Mouse (Mus musculus): ENCODE results near the gene Spr. TPM values are rescaled to one million over a fixed set of nuclear protein-coding genes. Genes with fewer than 3 reads are reported as not detected.
"Not testable (repeated sequence)": the region's sequence is repeated elsewhere in the genome, so short reads cannot be mapped to it uniquely, and the experiment has no call there.

Gene Spr
- polyA plus RNA-seq, 1 experiment from 2014 or later: 46.8 TPM

DNA sequence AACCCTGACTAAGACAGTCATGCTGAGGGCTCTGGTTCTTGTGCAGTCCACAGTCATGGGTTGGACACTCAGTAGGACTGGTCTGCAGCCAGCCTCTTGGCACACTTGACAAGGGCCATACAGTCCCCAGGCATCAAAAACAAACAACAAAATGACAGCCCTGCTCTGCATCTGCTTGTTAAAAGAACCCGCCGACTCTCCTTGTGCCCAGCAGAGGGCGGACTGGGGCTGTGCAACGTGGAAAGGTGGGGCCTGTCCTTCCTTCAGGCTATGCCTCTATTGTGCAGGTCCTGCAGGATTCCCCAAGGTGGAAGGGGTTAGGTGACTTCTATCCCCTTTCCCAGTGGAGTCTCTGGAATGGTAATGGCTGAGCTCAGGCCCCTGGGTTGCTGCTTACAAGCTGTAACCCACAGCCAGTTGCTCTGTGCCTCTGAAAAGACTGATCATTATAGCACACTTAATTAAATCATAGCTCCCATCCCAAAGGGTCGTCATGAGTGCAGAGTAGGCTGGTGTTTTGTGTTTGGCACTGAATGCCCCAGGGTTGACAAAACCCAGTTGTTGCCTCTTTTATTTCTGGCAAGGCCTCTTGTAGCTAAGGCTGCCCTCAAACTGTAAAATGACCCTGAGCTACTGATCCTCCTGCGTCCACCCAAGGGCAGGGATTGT, 21.7 kb upstream of the Spr start:
- 21% methylated on average over 6 of the region's 6 CpGs for WGBS
- not testable (repeated sequence) for H3K27me3 ChIP-seq (ENCODE audit: control insufficient read depth, insufficient read depth, low read length); H3K9me3 ChIP-seq (ENCODE audit: control insufficient read depth, low read length); H3K4me2 ChIP-seq (ENCODE audit: low read depth); ATAC-seq (ENCODE audit: insufficient read depth, low FRiP score, low TSS enrichment); H3K4me1 ChIP-seq (ENCODE audit: control insufficient read depth, insufficient read depth, low read length); H3K4me3 ChIP-seq (ENCODE audit: low read depth, low read length); H3K36me3 ChIP-seq (ENCODE audit: control insufficient read depth, insufficient read depth, low read length); H3K9ac ChIP-seq (ENCODE audit: low read length); H3K27ac ChIP-seq (ENCODE audit: low read depth, low read length)
- DNase-seq (ENCODE audit: low spot score): peak; percentile 64

DNA sequence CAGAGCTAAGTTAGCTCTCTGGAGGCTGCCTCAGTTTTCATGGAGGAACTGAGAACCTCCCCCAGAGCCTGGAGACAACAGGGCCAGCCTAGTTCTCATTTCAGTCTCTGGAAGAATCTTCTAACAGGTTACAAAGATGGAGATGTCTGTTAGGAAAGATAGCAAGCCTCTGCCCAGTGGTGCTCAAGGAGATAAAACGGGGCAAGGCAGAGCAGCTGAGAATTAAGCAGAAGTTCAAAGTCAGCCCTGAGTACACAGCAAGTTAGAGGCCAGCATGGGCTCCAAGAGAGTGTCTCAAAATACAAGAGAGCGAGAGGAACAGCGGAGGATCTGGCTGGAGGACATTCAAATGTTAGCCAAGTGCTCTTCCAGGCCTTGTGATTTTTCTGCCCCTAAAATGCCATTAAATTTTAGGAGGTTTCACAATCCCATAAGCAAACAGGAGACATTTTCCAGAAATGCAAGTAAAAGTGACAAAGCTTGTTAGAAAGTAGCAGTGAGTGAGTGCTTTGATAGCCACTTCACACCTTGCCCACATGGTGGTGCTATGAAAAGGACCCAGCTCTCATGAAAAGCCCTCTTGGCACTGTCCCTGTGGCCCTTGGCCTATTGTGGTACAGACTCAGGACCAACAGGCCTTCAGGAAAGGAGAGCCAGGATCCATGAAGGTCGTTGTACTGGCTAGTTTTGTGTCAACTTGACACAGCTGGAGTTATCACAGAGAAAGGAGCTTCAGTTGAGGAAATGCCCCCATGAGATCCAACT, 20.7 kb upstream of the Spr start:
- H3K4me2 ChIP-seq (ENCODE audit: low read depth); H3K27me3 ChIP-seq (ENCODE audit: control insufficient read depth, insufficient read depth, low read length); H3K4me3 ChIP-seq (ENCODE audit: low read depth, low read length); H3K4me1 ChIP-seq (ENCODE audit: control insufficient read depth, insufficient read depth, low read length); H3K9me3 ChIP-seq (ENCODE audit: control insufficient read depth, low read length); DNase-seq (ENCODE audit: low spot score); H3K9ac ChIP-seq (ENCODE audit: low read length); ATAC-seq (ENCODE audit: insufficient read depth, low FRiP score, low TSS enrichment); H3K27ac ChIP-seq (ENCODE audit: low read depth, low read length); H3K36me3 ChIP-seq (ENCODE audit: control insufficient read depth, insufficient read depth, low read length): not testable (repeated sequence)
- WGBS: 73% methylated on average over 4 of the region's 4 CpGs

DNA sequence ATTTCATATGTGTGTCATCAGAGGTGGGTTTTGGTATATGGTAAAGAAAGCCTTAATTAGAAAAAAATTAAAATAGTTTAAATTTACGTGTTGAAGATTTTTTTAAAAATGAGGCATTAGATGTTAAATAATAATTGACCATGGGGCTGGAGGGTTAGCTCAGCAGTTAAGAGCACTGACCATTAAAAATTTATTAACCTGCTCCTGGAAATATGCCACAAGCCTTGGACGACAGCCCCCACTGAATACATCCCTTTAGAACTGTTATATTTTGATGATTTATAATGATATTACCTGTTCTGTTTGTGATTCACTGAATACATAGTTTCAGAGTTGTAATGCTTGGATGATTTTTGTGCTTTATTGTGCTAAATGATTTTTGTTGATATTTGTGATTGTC, 19.0 kb upstream of the Spr start:
- not testable (repeated sequence) for H3K9me3 ChIP-seq (ENCODE audit: control insufficient read depth, low read length)

DNA sequence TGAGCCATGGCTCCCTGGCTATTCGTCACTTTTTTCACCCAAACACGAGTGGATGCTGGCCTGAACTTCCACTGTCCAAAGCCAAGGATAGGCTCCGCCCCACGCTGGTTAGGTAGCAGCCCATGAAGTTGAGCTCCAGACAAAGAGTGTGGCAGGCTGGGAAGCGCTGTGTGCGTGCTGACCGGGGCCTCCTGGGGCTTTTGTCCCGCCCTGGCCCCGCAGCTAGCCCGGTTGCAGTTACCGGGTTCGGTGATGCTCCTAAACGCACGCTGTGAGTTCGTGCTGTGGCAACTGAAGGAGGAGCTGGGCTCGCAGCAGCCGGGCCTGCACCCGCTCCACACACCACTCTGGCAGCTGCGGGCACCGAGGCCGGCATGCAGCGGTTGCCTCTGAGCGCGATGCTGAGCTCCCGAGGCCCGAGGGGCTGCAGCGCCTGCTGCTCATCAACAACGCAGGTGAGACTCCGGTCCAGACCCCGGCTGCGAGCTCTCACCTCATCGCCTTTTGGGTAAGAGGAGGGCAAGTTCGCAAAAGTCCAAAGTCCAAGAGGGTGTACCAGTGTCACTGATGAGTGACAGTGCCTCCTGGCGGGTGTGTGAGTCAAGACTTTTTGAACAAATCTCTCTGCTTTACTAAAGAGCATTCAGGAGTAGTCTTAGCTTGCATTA, 17.4 kb upstream of the Spr start:
- Histone ChIP-seq H3K4me3 (ENCODE audit: low read depth, low read length) (peak overlapping the region; percentile 39), H3K4me2 (ENCODE audit: low read depth) (peak overlapping the region; percentile 83), H3K4me1 (ENCODE audit: control insufficient read depth, insufficient read depth, low read length) (no peaks in the 10 kb centered on the region), H3K36me3 (ENCODE audit: control insufficient read depth, insufficient read depth, low read length) (no peaks in the 10 kb centered on the region), H3K9ac (ENCODE audit: low read length) (peak overlapping the region; percentile 80), H3K9me3 (ENCODE audit: control insufficient read depth, low read length) (no peaks in the 10 kb centered on the region), H3K27ac (ENCODE audit: low read depth, low read length) (no peak overlapping the region), H3K27me3 (ENCODE audit: control insufficient read depth, insufficient read depth, low read length) (no peaks in the 10 kb centered on the region)
- 1% methylated on average over 34 of the region's 34 CpGs for WGBS
- peak; percentile 48 for ATAC-seq (ENCODE audit: insufficient read depth, low FRiP score, low TSS enrichment)
- DNase-seq (ENCODE audit: low spot score): peak; percentile 74

More for the DNA sequence above, 19.0 kb upstream of the Spr start:
- not testable (repeated sequence) for H3K9ac ChIP-seq (ENCODE audit: low read length); H3K4me3 ChIP-seq (ENCODE audit: low read depth, low read length); DNase-seq (ENCODE audit: low spot score); ATAC-seq (ENCODE audit: insufficient read depth, low FRiP score, low TSS enrichment); H3K36me3 ChIP-seq (ENCODE audit: control insufficient read depth, insufficient read depth, low read length); H3K4me1 ChIP-seq (ENCODE audit: control insufficient read depth, insufficient read depth, low read length); H3K27ac ChIP-seq (ENCODE audit: low read depth, low read length); H3K27me3 ChIP-seq (ENCODE audit: control insufficient read depth, insufficient read depth, low read length); H3K4me2 ChIP-seq (ENCODE audit: low read depth)
- WGBS: 80% methylated on average over 2 of the region's 2 CpGs

GRCm38 (mm10) chr6:85153970-85154540, 16.5 kb upstream of the Spr start:
- Histone ChIP-seq H3K27ac (ENCODE audit: low read depth, low read length) (no peak overlapping the region), H3K4me1 (ENCODE audit: control insufficient read depth, insufficient read depth, low read length) (no peaks in the 10 kb centered on the region), H3K4me2 (ENCODE audit: low read depth) (no peak overlapping the region), H3K27me3 (ENCODE audit: control insufficient read depth, insufficient read depth, low read length) (no peaks in the 10 kb centered on the region), H3K36me3 (ENCODE audit: control insufficient read depth, insufficient read depth, low read length) (no peaks in the 10 kb centered on the region), H3K4me3 (ENCODE audit: low read depth, low read length) (no peak overlapping the region), H3K9ac (ENCODE audit: low read length) (no peak overlapping the region), H3K9me3 (ENCODE audit: control insufficient read depth, low read length) (no peaks in the 10 kb centered on the region)
- whole genome bisulfite sequencing: 13% methylated on average over 9 of the region's 9 CpGs
- DNase-seq (ENCODE audit: low spot score): peak; percentile 81
- peak; percentile 45; the same call in 1 of the 2 replicates for ATAC-seq (ENCODE audit: insufficient read depth, low FRiP score, low TSS enrichment)

DNA sequence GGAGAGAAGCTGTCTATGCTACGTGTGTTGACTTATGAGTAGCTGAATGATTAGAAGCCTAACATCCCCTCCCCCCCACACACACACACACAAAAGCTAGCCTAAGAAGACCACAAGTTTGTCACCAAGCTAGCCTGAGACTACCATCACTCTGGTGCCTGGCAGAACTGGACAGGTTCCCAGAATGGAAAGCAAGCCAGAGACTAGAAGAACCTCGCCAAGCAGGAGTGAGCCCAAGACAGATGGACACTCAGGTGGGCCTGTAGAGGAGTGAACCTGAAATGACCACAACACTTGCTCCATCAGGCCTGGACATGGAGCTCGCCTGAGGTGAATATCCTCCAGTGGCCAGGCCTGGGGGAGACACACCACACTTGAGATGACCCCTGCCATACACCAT, 12.8 kb upstream of the Spr start:
- 80% methylated on average over 3 of the region's 3 CpGs for WGBS
- no peaks in the 10 kb centered on the region for H3K27me3 ChIP-seq (ENCODE audit: control insufficient read depth, insufficient read depth, low read length)
- H3K9ac ChIP-seq (ENCODE audit: low read length): no peak overlapping the region
- no peak overlapping the region for H3K27ac ChIP-seq (ENCODE audit: low read depth, low read length)
- ATAC-seq (ENCODE audit: insufficient read depth, low FRiP score, low TSS enrichment) (no peak), DNase-seq (ENCODE audit: low spot score) (no peak)
- no peak overlapping the region for H3K4me2 ChIP-seq (ENCODE audit: low read depth)
- H3K4me1 ChIP-seq (ENCODE audit: control insufficient read depth, insufficient read depth, low read length): no peaks in the 10 kb centered on the region
- H3K4me3 ChIP-seq (ENCODE audit: low read depth, low read length): no peak overlapping the region
- H3K36me3 ChIP-seq (ENCODE audit: control insufficient read depth, insufficient read depth, low read length): no peaks in the 10 kb centered on the region
- H3K9me3 ChIP-seq (ENCODE audit: control insufficient read depth, low read length): no peaks in the 10 kb centered on the region

DNA sequence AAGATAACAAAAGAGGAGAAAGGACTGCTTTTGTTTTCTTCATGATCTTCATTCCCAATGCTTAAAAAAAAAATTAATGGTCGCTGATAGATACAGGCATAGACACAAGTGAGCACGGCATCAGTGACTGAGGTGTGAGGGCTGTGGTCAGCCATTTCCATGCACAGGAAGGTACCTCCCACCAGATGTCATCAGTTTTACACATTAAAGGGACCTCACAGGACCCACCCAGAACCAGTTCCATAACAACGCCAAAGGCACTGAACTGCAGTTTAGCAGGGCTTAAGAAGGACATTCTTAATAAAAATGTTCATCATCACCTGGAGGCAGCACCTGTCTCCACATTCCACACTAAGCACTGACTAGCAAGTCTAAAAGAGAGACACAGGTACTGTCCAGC, 10.1 kb upstream of the Spr start:
- no peak overlapping the region for H3K27ac ChIP-seq (ENCODE audit: low read depth, low read length)
- no peak overlapping the region for H3K4me2 ChIP-seq (ENCODE audit: low read depth)
- H3K27me3 ChIP-seq (ENCODE audit: control insufficient read depth, insufficient read depth, low read length): no peaks in the 10 kb centered on the region
- WGBS: 58% methylated on average over 3 of the region's 3 CpGs
- ATAC-seq (ENCODE audit: insufficient read depth, low FRiP score, low TSS enrichment): no peak
- H3K4me1 ChIP-seq (ENCODE audit: control insufficient read depth, insufficient read depth, low read length): no peaks in the 10 kb centered on the region
- no peak for DNase-seq (ENCODE audit: low spot score)
- no peak overlapping the region for H3K4me3 ChIP-seq (ENCODE audit: low read depth, low read length)
- no peak overlapping the region for H3K9ac ChIP-seq (ENCODE audit: low read length)
- H3K9me3 ChIP-seq (ENCODE audit: control insufficient read depth, low read length): no peaks in the 10 kb centered on the region
- H3K36me3 ChIP-seq (ENCODE audit: control insufficient read depth, insufficient read depth, low read length): no peaks in the 10 kb centered on the region

DNA sequence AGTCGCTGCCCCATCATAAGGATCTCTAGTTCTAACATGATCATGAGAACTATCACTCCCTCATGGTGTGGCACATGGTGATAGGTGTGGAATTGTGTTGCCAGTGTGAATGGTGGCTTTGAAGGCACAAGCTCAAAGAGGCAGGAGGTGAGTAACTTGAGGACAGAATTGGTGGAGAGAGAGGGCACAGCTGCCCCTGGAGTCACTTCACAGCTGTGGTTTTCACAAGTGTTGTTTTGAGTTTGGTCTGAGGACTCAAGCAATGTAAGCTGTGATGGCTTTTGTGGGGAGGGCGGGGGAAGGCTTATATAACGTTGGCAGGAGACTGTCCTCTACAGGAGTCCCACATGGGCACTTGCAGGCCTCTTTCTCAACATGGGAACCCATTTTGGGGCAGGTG, 6.9 kb upstream of the Spr start:
- Histone ChIP-seq H3K27ac (ENCODE audit: low read depth, low read length) (no peak overlapping the region), H3K4me3 (ENCODE audit: low read depth, low read length) (no peak overlapping the region), H3K9me3 (ENCODE audit: control insufficient read depth, low read length) (no peaks in the 10 kb centered on the region), H3K9ac (ENCODE audit: low read length) (no peak overlapping the region), H3K4me1 (ENCODE audit: control insufficient read depth, insufficient read depth, low read length) (no peaks in the 10 kb centered on the region), H3K36me3 (ENCODE audit: control insufficient read depth, insufficient read depth, low read length) (no peaks in the 10 kb centered on the region), H3K4me2 (ENCODE audit: low read depth) (no peak overlapping the region), H3K27me3 (ENCODE audit: control insufficient read depth, insufficient read depth, low read length) (no peaks in the 10 kb centered on the region)
- ATAC-seq (ENCODE audit: insufficient read depth, low FRiP score, low TSS enrichment) (no peak), DNase-seq (ENCODE audit: low spot score) (no peak)
- WGBS: 80% methylated on average over 3 of the region's 3 CpGs
